Mouse (Mus musculus): ENCODE measurements around the gene Nxt1. TPM values are rescaled to one million over a fixed set of nuclear protein-coding genes. Genes with fewer than 3 reads are reported as not detected.

Nxt1 gene
- total and polyA plus RNA-seq, 3 experiments, result 68.2 to 125 (median 80.6) TPM

Other genes with a start within 250 kb of the Nxt1 start
- gene Cd93, start 229.0 kb upstream of the Nxt1 start, total RNA-seq (2012; rRNA removed), result 0.04 and 0.08 TPM in 2 replicates
- 0.08 TPM in 2 replicates for gene Cd93, start 229.0 kb upstream of the Nxt1 start, total RNA-seq (2014; rRNA removed)
- 0.07 TPM in 1 of 2 replicates, not detected in the other for gene Cd93, start 229.0 kb upstream of the Nxt1 start, polyA plus RNA-seq (2012; ENCODE audit: insufficient read length, low read depth)
- 7.3 and 9.5 TPM in 2 replicates for gene Gzf1, start 8.4 kb downstream of the Nxt1 start, total RNA-seq (2012; rRNA removed)
- 8.1 and 8.5 TPM in 2 replicates for gene Gzf1, start 8.4 kb downstream of the Nxt1 start, total RNA-seq (2014; rRNA removed)
- gene Gzf1, start 8.4 kb downstream of the Nxt1 start, polyA plus RNA-seq (2012; ENCODE audit: insufficient read length, low read depth), result 5.5 and 5.8 TPM in 2 replicates
- gene Napb, start 59.9 kb downstream of the Nxt1 start, total RNA-seq (2012; rRNA removed), result 0.98 and 2.3 TPM in 2 replicates
- 2.4 and 2.6 TPM in 2 replicates for gene Napb, start 59.9 kb downstream of the Nxt1 start, total RNA-seq (2014; rRNA removed)
- gene Napb, start 59.9 kb downstream of the Nxt1 start, polyA plus RNA-seq (2012; ENCODE audit: insufficient read length, low read depth), result 1.5 and 1.6 TPM in 2 replicates
- not detected in 2 replicates for gene Cstl1, start 77.8 kb downstream of the Nxt1 start, total RNA-seq (2012; rRNA removed)
- not detected in 2 replicates for gene Cstl1, start 77.8 kb downstream of the Nxt1 start, total RNA-seq (2014; rRNA removed)
- not detected in 2 replicates for gene Cstl1, start 77.8 kb downstream of the Nxt1 start, polyA plus RNA-seq (2012; ENCODE audit: insufficient read length, low read depth)
- not detected in 2 replicates for gene Cst11, start 98.9 kb downstream of the Nxt1 start, total RNA-seq (2012; rRNA removed)
- not detected in 2 replicates for gene Cst11, start 98.9 kb downstream of the Nxt1 start, total RNA-seq (2014; rRNA removed)
- gene Cst11, start 98.9 kb downstream of the Nxt1 start, polyA plus RNA-seq (2012; ENCODE audit: insufficient read length, low read depth), result not detected in 2 replicates
- not detected in 2 replicates for gene 8030411F24Rik, start 109.4 kb downstream of the Nxt1 start, total RNA-seq (2012; rRNA removed)
- gene 8030411F24Rik, start 109.4 kb downstream of the Nxt1 start, total RNA-seq (2014; rRNA removed), result not detected in 2 replicates
- not detected in 2 replicates for gene 8030411F24Rik, start 109.4 kb downstream of the Nxt1 start, polyA plus RNA-seq (2012; ENCODE audit: insufficient read length, low read depth)
- gene Cst12, start 116.8 kb downstream of the Nxt1 start, total RNA-seq (2012; rRNA removed), result not detected in 2 replicates
- not detected in 2 replicates for gene Cst12, start 116.8 kb downstream of the Nxt1 start, total RNA-seq (2014; rRNA removed)
- not detected in 2 replicates for gene Cst12, start 116.8 kb downstream of the Nxt1 start, polyA plus RNA-seq (2012; ENCODE audit: insufficient read length, low read depth)
- not detected in 2 replicates for gene Cst8, start 126.2 kb downstream of the Nxt1 start, total RNA-seq (2012; rRNA removed)
- not detected in 2 replicates for gene Cst8, start 126.2 kb downstream of the Nxt1 start, total RNA-seq (2014; rRNA removed)
- gene Cst8, start 126.2 kb downstream of the Nxt1 start, polyA plus RNA-seq (2012; ENCODE audit: insufficient read length, low read depth), result not detected in 2 replicates
- gene Cst13, start 147.5 kb downstream of the Nxt1 start, total RNA-seq (2012; rRNA removed), result not detected in 2 replicates
- not detected in 2 replicates for gene Cst13, start 147.5 kb downstream of the Nxt1 start, total RNA-seq (2014; rRNA removed)
- gene Cst13, start 147.5 kb downstream of the Nxt1 start, polyA plus RNA-seq (2012; ENCODE audit: insufficient read length, low read depth), result not detected in 2 replicates
- not detected in 2 replicates for gene Cst9, start 162.5 kb downstream of the Nxt1 start, total RNA-seq (2012; rRNA removed)
- gene Cst9, start 162.5 kb downstream of the Nxt1 start, total RNA-seq (2014; rRNA removed), result not detected in 2 replicates
- gene Cst9, start 162.5 kb downstream of the Nxt1 start, polyA plus RNA-seq (2012; ENCODE audit: insufficient read length, low read depth), result not detected in 2 replicates
- gene 9230104L09Rik, start 192.4 kb downstream of the Nxt1 start, total RNA-seq (2012; rRNA removed), result not detected in 2 replicates
- not detected in 2 replicates for gene 9230104L09Rik, start 192.4 kb downstream of the Nxt1 start, total RNA-seq (2014; rRNA removed)
- not detected in 2 replicates for gene 9230104L09Rik, start 192.4 kb downstream of the Nxt1 start, polyA plus RNA-seq (2012; ENCODE audit: insufficient read length, low read depth)
- 228 and 231 TPM in 2 replicates for gene Cst3, start 203.1 kb downstream of the Nxt1 start, total RNA-seq (2012; rRNA removed)
- gene Cst3, start 203.1 kb downstream of the Nxt1 start, total RNA-seq (2014; rRNA removed), result 170 and 209 TPM in 2 replicates
- gene Cst3, start 203.1 kb downstream of the Nxt1 start, polyA plus RNA-seq (2012; ENCODE audit: insufficient read length, low read depth), result 139 and 156 TPM in 2 replicates

All from CH12.LX (cell line).